Mouse (Mus musculus): ENCODE measurements at regions not wholly inside any gene's neighbourhood (a gene's known extent, or its start where the extent isn't known, plus 50 kb on each side); places are given as distances from the start of the nearest gene placed in this dataset.

DNA sequence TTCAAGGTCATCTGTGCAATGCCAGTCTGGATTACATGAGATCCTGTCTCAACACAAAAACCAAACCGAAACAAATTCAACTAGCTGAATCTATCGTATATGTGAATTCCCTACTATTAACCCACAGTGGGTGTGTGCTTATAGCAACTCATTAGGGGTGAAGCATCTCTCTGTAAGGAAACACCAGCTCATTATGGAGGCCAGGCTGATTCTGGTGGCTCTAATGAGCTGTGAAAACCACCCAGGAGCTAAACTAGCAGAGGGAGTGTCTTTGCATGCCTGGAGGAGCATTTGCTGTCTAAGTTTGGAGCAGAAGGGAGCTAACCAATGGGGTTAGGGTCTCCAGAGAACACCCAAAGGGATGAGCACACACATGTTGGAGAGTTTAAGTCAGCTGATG, 54.1 kb upstream of the Adamts2 start:
- Histone ChIP-seq H3K36me3 (replicated peaks) (no peaks in the 10 kb centered on the region), H3K4me1 (no peaks in the 10 kb centered on the region), H3K4me2 (no peak overlapping the region), H3K4me3 (replicated peaks) (no peak overlapping the region), H3K9ac (no peak overlapping the region), H3K9me3 (no peaks in the 10 kb centered on the region), H3K27me3 (no peaks in the 10 kb centered on the region; the same call in 1 of the 2 replicates), H3K27ac (no peak overlapping the region)
- ATAC-seq (ENCODE audit: low FRiP score), result no peak
- WGBS, result 67% methylated on average over 2 of the region's 2 CpGs

DNA sequence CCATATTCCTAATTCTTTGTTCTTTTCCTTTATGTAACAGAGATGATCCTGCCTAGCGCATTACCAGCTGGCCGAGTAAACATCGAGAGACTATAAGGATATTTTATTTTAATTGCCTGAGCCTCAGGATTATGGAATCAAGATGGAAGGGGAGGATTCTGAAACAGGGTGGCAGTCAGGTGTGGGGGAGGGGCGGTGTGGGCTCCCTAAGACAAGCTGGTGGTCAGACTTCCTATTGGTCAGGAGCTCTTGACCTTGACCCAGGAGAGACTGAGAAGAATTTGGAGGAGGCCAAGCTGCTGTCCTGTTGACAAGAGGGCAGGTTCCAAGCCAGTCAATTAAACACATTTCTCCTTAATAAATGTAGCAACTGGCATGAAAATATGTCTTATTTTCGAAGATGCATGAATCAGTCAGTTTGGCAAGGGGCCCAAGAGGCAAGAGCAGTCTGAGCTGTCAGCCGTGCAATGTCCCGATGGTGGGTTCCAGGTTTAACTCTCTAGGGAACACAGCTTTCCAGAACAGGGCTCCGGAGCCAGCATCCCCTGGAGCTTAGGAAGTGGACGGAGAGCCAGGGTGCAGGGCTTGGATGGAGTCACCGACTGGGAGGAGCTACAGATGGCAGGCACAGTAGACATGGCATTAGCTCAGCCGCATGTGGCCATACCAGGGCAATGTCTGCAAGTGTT, 55.3 kb upstream of the Adamts2 start:
- WGBS, result 94% methylated on average over 11 of the region's 11 CpGs
- H3K27ac ChIP-seq, result no peak overlapping the region
- ATAC-seq (ENCODE audit: low FRiP score), result no peak
- H3K36me3 ChIP-seq (replicated peaks), result no peaks in the 10 kb centered on the region
- no peak overlapping the region for H3K4me2 ChIP-seq
- H3K4me1 ChIP-seq, result no peaks in the 10 kb centered on the region
- H3K27me3 ChIP-seq, result no peaks in the 10 kb centered on the region; the same call in 1 of the 2 replicates
- H3K9ac ChIP-seq, result no peak overlapping the region
- H3K9me3 ChIP-seq, result no peaks in the 10 kb centered on the region
- H3K4me3 ChIP-seq (replicated peaks), result no peak overlapping the region

DNA sequence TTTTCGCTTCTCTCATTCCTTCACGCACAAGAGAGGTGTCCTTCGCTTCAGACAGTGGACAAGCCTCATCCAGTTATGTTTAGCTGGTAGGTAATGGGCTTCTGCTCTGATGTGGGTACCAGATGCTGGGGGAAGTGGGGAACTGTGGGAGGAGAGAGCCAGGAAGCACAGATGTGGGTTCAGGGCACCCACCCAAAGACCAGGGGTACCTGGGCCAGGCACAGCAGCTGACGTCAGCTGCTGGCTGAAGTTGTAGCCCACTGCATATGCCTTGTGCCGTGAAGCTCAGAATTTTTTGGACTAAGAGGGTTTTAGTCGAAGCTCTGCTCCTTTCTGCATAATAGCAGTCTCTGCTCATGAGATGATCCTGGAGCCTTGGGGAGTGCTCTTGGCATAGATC, 56.5 kb upstream of the Adamts2 start:
- no peaks in the 10 kb centered on the region for H3K4me1 ChIP-seq
- WGBS, result 93% methylated on average over 6 of the region's 6 CpGs
- H3K27me3 ChIP-seq, result no peaks in the 10 kb centered on the region; the same call in 1 of the 2 replicates

DNA sequence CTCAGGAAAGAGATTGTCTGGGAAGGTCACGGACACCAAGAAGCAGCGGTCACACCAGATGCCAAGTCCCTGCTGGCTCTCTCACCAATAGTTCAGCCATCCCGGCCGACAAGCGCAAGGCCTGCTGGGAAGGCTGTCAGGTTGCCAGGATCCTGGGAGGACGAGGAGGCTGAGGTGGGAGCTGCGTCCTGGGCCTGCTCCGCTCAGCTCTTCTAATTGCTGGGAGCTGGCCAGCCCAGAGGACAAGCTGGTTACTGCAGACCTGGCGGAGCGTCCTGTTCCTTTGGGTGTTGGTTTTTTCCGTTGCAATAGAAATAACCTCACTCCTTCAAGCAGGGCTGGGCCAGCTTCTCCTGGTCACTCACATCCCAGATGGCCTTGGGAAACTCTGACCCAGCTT, 61.7 kb upstream of the Adamts2 start:
- no peaks in the 10 kb centered on the region for H3K4me1 ChIP-seq
- no peak overlapping the region for H3K27ac ChIP-seq
- no peak overlapping the region for H3K4me3 ChIP-seq (replicated peaks)
- no peak overlapping the region for H3K4me2 ChIP-seq
- ATAC-seq (ENCODE audit: low FRiP score), result no peak
- no peaks in the 10 kb centered on the region for H3K27me3 ChIP-seq
- WGBS, result 87% methylated on average over 11 of the region's 11 CpGs
- H3K9ac ChIP-seq, result no peak overlapping the region
- H3K9me3 ChIP-seq, result no peaks in the 10 kb centered on the region
- H3K36me3 ChIP-seq (replicated peaks), result no peaks in the 10 kb centered on the region

More for the DNA sequence above, 56.5 kb upstream of the Adamts2 start:
- Histone ChIP-seq H3K4me2 (no peak overlapping the region), H3K4me3 (replicated peaks) (no peak overlapping the region), H3K36me3 (replicated peaks) (no peaks in the 10 kb centered on the region), H3K9ac (no peak overlapping the region), H3K27ac (no peak overlapping the region), H3K9me3 (no peaks in the 10 kb centered on the region)
- no peak for ATAC-seq (ENCODE audit: low FRiP score)

DNA sequence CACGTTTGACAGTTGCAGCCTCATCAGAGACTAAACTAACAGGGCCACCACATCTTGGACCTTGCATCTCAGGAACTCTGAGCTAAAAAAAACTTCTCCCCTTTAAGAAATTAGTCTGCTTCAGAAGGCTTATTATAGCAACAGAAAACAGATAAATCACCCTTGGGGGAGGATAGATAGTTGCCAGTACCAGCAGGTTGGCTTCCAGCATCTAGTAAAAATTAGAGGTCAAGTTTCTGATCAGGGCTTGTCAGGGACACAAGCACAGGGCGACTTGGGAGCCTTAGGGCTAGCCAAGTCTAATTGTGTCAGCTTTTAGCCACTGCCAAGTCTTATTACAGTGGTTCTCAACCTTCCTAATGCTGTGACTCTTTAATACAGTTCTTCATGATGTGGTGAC, 67.6 kb upstream of the Adamts2 start:
- Histone ChIP-seq H3K36me3 (replicated peaks) (no peaks in the 10 kb centered on the region), H3K27me3 (no peaks in the 10 kb centered on the region), H3K4me2 (no peak overlapping the region), H3K4me1 (no peaks in the 10 kb centered on the region), H3K4me3 (replicated peaks) (no peak overlapping the region), H3K9me3 (no peaks in the 10 kb centered on the region), H3K27ac (no peak overlapping the region), H3K9ac (no peak overlapping the region)
- no peak for ATAC-seq (ENCODE audit: low FRiP score)
- WGBS, result 52% methylated on average over 2 of the region's 2 CpGs

DNA sequence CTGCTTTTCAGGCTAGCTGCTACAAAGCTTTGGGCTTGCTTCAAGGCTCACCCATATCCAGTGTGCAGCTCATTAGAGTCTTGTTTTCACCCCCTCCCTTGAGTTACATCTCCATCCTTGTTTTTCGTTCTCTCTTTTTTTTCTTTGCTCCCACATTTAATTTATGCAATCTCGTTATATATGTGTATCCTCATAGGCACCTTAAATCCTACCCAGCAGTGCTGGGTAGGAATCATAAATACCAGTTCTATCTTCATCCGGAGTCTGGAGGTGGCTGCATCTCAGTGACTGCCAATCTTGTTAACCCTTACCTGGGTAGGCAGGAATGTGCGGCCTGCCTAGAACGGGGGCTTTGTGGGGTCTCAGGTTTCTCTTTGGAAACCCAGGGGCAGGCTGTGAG, 74.0 kb upstream of the Adamts2 start:
- H3K9ac ChIP-seq, result no peak overlapping the region
- no peak for ATAC-seq (ENCODE audit: low FRiP score)
- H3K36me3 ChIP-seq (replicated peaks), result no peaks in the 10 kb centered on the region
- no peaks in the 10 kb centered on the region for H3K27me3 ChIP-seq
- H3K4me2 ChIP-seq, result no peak overlapping the region
- H3K9me3 ChIP-seq, result no peaks in the 10 kb centered on the region
- H3K4me3 ChIP-seq (replicated peaks), result no peak overlapping the region
- no peaks in the 10 kb centered on the region for H3K4me1 ChIP-seq
- 59% methylated on average over 5 of the region's 5 CpGs for WGBS
- no peak overlapping the region for H3K27ac ChIP-seq

DNA sequence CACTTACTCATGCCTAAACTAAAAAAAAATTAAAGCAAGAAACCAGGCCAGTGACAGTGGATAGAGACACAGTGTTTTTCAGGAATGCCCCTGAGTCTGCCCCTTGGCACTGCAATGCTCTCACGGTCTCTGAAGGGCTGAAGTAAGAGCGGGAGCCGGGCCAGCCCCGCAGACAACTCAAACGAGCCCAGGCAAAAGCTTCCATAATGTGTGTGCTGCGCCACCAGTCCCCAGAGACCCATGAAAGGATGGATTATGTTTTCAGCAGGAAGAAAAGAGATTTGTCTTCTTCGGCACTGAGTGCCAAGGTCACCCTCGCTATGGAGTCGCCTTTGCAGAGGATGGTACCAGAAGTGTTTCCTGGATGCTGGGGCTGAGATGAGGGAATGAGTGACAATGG, 81.7 kb upstream of the Adamts2 start:
- Histone ChIP-seq H3K4me2 (no peak overlapping the region), H3K36me3 (replicated peaks) (no peaks in the 10 kb centered on the region), H3K4me3 (replicated peaks) (no peak overlapping the region), H3K27ac (no peak overlapping the region), H3K4me1 (no peaks in the 10 kb centered on the region), H3K9me3 (no peaks in the 10 kb centered on the region), H3K27me3 (no peaks in the 10 kb centered on the region), H3K9ac (no peak overlapping the region)
- no peak for ATAC-seq (ENCODE audit: low FRiP score)
- WGBS, result 84% methylated on average over 9 of the region's 9 CpGs

DNA sequence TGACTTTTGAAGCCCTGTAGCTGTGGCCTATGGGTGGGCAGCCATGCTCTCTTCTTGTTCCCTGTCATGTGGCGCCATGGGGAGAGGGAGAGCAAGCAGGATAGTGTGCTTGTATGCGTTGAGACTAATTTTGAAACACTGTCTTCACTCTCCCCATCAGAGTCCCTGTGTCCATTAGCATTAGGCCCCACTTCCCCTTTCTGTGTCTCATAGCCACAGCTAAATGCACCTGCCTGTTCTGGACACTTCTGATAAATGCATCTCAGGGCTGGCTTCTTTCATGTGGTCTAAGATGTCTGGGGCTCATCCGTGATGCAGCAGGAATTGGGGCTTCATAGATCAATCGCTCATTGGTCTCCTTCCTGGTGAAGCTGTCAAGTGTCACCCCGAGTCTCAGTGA, 77.0 kb upstream of the Rufy1 start:
- WGBS, result 87% methylated on average over 5 of the region's 5 CpGs
- H3K9ac ChIP-seq, result no peak overlapping the region

DNA sequence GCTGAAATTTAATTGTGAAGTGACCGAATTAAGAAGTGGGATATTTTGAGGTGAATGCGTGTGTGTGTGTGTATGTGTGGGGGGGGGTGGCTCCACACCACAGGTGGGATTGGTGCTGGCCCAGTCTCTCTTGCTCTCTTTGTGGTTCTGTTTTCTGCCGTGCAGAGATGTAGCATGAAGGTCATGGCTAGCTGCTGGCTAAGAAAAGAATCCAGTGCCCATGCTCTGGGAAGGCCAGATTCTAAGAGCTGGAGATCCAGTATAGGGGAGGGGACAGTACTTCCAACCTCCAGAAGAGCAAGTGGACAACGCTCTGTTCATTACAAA, 76.5 kb upstream of the Rufy1 start:
- WGBS, result 77% methylated on average over 4 of the region's 4 CpGs
- no peak for ATAC-seq (ENCODE audit: low FRiP score)

More for the DNA sequence above, 77.0 kb upstream of the Rufy1 start:
- ATAC-seq (ENCODE audit: low FRiP score), result no peak
- Histone ChIP-seq H3K4me2 (no peak overlapping the region), H3K36me3 (replicated peaks) (no peaks in the 10 kb centered on the region), H3K9me3 (no peaks in the 10 kb centered on the region), H3K27ac (no peak overlapping the region), H3K27me3 (no peaks in the 10 kb centered on the region), H3K4me1 (peaks cover 22% of the 10 kb centered on the region), H3K4me3 (replicated peaks) (no peak overlapping the region)

DNA sequence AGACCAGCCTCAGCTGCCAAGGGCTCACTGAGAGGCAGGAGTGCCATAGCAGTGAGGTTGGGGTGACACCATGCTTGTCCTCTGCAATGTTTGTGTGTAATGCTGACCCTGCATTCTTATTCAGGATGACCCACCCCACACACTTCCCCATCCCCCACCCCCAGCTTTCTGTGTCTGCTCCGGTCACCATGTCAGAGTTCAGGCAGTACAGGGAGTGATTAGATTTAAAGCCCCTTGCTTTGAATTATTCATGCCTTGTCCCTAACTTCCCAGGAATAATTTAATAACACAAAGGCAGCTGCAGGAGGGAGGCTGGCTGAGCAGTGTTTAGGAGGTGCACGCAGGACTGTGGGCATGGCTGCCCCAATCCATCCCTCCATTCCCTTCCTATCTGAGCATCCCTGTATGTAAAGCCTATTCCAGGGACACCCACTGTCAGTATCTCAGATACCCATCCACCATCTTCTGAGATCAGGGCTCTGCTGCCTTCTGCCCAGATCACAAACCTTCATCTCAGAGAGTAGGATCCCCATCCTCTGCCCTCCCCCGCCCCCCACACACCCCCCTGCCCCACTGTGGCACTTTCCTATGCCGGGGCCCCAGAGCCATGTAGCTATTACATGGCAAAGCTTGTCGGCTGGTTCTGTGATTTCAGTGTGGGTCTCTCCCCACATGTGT, 76.0 kb upstream of the Rufy1 start:
- Histone ChIP-seq H3K9me3 (no peaks in the 10 kb centered on the region), H3K27ac (peak overlapping the region; percentile 53; the same call in 1 of the 2 replicates), H3K9ac (no peak overlapping the region), H3K27me3 (no peaks in the 10 kb centered on the region), H3K4me1 (peaks cover 22% of the 10 kb centered on the region), H3K4me3 (replicated peaks) (no peak overlapping the region), H3K36me3 (replicated peaks) (no peaks in the 10 kb centered on the region), H3K4me2 (no peak overlapping the region)
- peak; percentile 79 for ATAC-seq (ENCODE audit: low FRiP score)
- WGBS, result 43% methylated on average over 5 of the region's 5 CpGs

More for the DNA sequence above, 76.5 kb upstream of the Rufy1 start:
- H3K4me2 ChIP-seq, result no peak overlapping the region
- H3K9ac ChIP-seq, result no peak overlapping the region
- no peak overlapping the region for H3K4me3 ChIP-seq (replicated peaks)
- no peaks in the 10 kb centered on the region for H3K27me3 ChIP-seq
- H3K9me3 ChIP-seq, result no peaks in the 10 kb centered on the region
- H3K27ac ChIP-seq, result peak overlapping the region; percentile 53; the same call in 1 of the 2 replicates
- peaks cover 22% of the 10 kb centered on the region for H3K4me1 ChIP-seq
- H3K36me3 ChIP-seq (replicated peaks), result no peaks in the 10 kb centered on the region

DNA sequence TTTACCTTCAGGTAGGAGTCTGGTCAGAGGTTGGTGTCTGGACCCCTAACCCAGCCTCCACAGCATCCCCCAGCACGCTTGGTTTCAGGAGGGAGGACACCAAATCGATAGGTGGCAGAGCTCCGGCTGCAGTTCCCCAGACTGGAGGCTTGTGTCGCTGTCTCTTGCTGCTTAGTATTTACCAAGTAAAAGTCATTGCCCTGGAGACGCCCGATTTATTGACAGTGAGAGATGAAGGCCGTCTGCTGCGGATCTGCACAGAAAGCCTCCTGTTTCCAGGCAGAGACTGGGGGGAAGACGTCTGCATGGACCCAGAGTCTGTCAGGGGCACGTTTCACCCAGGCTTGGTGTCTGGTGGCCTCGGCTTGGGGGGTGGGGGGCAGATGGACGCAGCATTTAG, 70.4 kb upstream of the Rufy1 start:
- H3K27ac ChIP-seq, result no peak overlapping the region
- H3K9ac ChIP-seq, result no peak overlapping the region
- no peak overlapping the region for H3K4me3 ChIP-seq (replicated peaks)
- peaks cover 4% of the 10 kb centered on the region; the same call in 1 of the 2 replicates for H3K4me1 ChIP-seq
- WGBS, result 72% methylated on average over 12 of the region's 12 CpGs
- H3K27me3 ChIP-seq, result no peaks in the 10 kb centered on the region
- no peak for ATAC-seq (ENCODE audit: low FRiP score)
- no peak overlapping the region for H3K4me2 ChIP-seq
- H3K9me3 ChIP-seq, result no peaks in the 10 kb centered on the region
- no peaks in the 10 kb centered on the region for H3K36me3 ChIP-seq (replicated peaks)

DNA sequence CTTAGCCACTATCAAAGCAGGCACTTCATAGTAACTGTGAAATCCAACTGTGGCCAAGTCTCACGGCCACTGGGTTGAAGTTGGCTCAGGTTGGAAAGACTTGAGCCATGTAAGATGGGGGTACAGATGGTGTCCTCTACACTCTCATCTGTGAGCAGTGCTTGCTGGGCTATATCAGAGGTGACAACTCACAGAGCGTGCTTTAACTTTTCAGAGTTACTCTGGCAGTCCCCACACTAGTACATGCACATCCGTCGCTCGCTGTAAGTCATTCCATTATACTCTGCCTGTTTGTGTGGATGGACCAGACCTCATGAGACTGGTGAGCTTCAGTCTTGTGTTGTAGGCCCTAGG, 62.2 kb upstream of the Rufy1 start:
- Histone ChIP-seq H3K27me3 (no peaks in the 10 kb centered on the region), H3K4me2 (no peak overlapping the region), H3K9me3 (no peaks in the 10 kb centered on the region), H3K4me3 (replicated peaks) (no peak overlapping the region), H3K36me3 (replicated peaks) (no peaks in the 10 kb centered on the region), H3K4me1 (peaks cover 15% of the 10 kb centered on the region), H3K27ac (peak overlapping the region; percentile 92), H3K9ac (no peak overlapping the region)
- WGBS, result 89% methylated on average over 5 of the region's 5 CpGs
- peak; percentile 51; the same call in 1 of the 2 replicates for ATAC-seq (ENCODE audit: low FRiP score)
